Mouse (Mus musculus) erythroblast, embryonic 14.5 days (primary cell): ENCODE measurements around the gene Hand2. TPM values are rescaled to one million over a fixed set of nuclear protein-coding genes. Genes with fewer than 3 reads are reported as not detected.

Experiments
- H3K27me3 ChIP-seq: 2 replicates; pipeline ENCODE4 v1.6.1; 2012; ENCODE audit warnings: inconsistent platforms; ENCODE audit not compliant: control insufficient read depth
- H3K36me3 ChIP-seq: 2 replicates; pipeline ENCODE4 v1.6.1; 2012; ENCODE audit warnings: mild to moderate bottlenecking, inconsistent platforms; ENCODE audit not compliant: control insufficient read depth
- H3K4me1 ChIP-seq: 2 replicates; pipeline ENCODE4 v1.6.1; 2012; ENCODE audit warnings: inconsistent platforms; ENCODE audit not compliant: control insufficient read depth
- H3K4me3 ChIP-seq: replicated peaks from 2 replicates; pipeline ENCODE3; 2012; ENCODE audit warnings: moderate library complexity, mild to moderate bottlenecking, inconsistent platforms
- H3K9me3 ChIP-seq: 2 replicates; pipeline ENCODE4 v1.6.1; 2012; ENCODE audit warnings: low read length, inconsistent platforms, mixed read lengths; ENCODE audit not compliant: control insufficient read depth
- GATA1 ChIP-seq: IDR thresholded peaks from 2 replicates; pipeline ENCODE4 v1.6.1; 2012; ENCODE audit warnings: low read length, inconsistent platforms, mixed read lengths
- TAL1 ChIP-seq: IDR thresholded peaks from 3 replicates; pipeline ENCODE4 v1.6.1; 2012; ENCODE audit warnings: low read length, inconsistent platforms, mixed read lengths
- polyA plus RNA-seq: library from polyadenylated mRNA; stranded (reverse); fragments of >175 nt; gene quantifications from 2 replicates; pipeline ENCODE4 v1.2.3, GENCODE M21; 2012

The Hand2 gene
- polyA plus RNA-seq = 0.06 TPM in 1 of 2 replicates, not detected in the other

DNA sequence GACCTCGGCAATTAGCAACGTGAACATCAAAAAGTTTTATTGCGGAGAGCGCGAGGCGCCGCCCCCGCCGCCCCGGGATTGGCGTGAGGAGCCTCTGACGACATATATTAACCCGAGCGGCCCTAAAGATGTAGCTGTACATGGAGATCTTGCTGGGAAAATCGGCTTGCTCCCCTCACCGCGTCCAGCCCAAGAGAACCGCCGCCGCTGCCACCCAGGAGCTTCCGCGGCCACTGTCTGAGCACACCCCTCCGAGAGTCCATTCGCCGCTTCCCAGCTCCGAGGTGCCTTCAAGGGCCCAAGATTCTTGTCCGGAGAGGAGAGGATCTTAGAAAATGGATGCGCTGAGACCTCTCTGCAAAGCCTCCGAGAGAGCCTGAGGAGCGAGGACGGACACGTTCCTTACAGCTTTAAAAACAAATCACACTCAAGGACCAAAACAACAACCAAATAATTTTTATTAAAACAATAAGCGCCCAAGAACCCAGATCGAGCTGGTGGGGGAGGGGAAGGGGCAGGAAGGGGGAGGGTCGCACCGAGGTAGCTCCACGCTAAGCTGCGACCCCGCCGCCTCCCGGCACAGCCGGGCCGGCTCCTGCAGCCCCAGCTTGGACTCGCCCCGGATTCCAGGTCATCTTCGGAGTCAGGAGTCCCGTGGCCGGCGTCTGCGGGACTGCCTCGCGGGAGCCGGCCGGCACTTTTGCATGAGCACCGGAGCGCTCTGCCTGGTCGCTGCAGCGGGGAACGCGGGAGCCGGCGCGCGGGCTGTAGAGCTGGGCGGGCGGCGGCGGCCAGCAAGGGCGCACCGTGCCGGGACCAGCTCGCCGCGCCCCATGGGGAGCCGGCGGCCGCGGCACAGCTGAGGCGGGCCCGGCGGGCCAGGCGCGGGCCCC is at the start of gene Hand2:
TSS of gene Hand2 (plus strand) at position 133 of the 893 bp plus-strand sequence.
- TF ChIP-seq TAL1 = no peak
- no peak for TF ChIP-seq GATA1
- Histone ChIP-seq H3K4me1 (no peaks in the 10 kb centered on the region), H3K9me3 (no peaks in the 10 kb centered on the region; the same call in 1 of the 2 replicates), H3K4me3 (no peak within 1 kb of the TSS), H3K27me3 (peaks cover 99% of the 10 kb centered on the region), H3K36me3 (no peaks in the 10 kb centered on the region)

- H3K27me3 ChIP-seq = no peaks in the 10 kb centered on the region
- TF ChIP-seq GATA1 (no peak), TAL1 (no peak)
- H3K4me3 ChIP-seq = no peak overlapping the region
- no peaks in the 10 kb centered on the region for H3K36me3 ChIP-seq
- H3K4me1 ChIP-seq = no peaks in the 10 kb centered on the region
- no peaks in the 10 kb centered on the region for H3K9me3 ChIP-seq
Measured at GRCm38 (mm10) chr8:57273055-57273454, 47.7 kb upstream of the Hand2 start.

- TF ChIP-seq TAL1 = no peak
- TF ChIP-seq GATA1 = no peak
- no peaks in the 10 kb centered on the region for H3K27me3 ChIP-seq
- no peaks in the 10 kb centered on the region for H3K9me3 ChIP-seq
- H3K36me3 ChIP-seq = no peaks in the 10 kb centered on the region
- no peaks in the 10 kb centered on the region for H3K4me1 ChIP-seq
- H3K4me3 ChIP-seq = no peak overlapping the region
Measured at GRCm38 (mm10) chr8:57293441-57293840, 27.3 kb upstream of the Hand2 start.

GRCm38 (mm10) chr8:57303513-57303912 is 17.3 kb upstream of the Hand2 start:
- Histone ChIP-seq H3K9me3 (no peaks in the 10 kb centered on the region), H3K4me1 (no peaks in the 10 kb centered on the region), H3K36me3 (no peaks in the 10 kb centered on the region), H3K4me3 (no peak overlapping the region), H3K27me3 (no peaks in the 10 kb centered on the region)
- TF ChIP-seq GATA1 (no peak), TAL1 (no peak)

DNA sequence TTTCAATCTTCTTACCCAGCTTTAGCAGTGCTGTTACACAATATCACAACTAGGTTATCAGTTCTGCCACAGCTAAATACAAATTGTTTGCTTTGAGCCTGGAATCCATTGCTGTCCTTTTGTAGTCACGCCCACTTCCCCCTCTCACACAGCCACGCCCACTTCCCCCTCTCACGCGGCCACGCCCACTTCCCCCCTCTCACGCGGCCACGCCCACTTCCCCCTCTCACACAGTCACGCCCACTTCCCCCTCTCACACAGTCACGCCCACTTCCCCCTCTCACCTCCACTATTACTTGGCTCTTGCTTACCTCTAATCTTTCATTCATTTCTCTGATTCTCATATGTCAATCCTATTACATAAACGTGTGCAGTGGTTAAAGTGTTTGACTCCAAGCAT is 15.8 kb upstream of the Hand2 start:
- Histone ChIP-seq H3K4me3 (no peak overlapping the region), H3K9me3 (no peaks in the 10 kb centered on the region), H3K27me3 (no peaks in the 10 kb centered on the region; the same call in 1 of the 2 replicates), H3K4me1 (no peaks in the 10 kb centered on the region), H3K36me3 (no peaks in the 10 kb centered on the region)
- TF ChIP-seq GATA1 (no peak), TAL1 (no peak)

DNA sequence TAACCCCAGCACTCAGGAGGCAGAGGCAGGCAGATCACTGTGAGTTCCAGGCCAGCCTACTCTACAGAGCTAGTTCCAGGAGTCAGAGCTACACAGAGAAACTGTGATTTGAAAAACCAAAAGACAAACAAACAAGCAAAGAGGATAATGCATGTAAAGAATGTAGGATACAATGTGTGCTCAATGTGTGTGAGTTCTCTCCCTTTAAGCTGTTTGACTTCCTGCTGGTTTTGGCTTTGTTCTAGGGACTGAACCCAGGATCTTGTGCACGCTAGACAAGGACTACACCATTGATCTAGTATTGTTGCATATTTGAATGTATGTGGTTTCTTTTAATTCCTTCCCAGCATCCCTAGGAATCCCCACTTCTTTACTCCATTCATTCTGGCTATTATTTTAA is 14.3 kb upstream of the Hand2 start:
- no peaks in the 10 kb centered on the region for H3K4me1 ChIP-seq
- H3K9me3 ChIP-seq = no peaks in the 10 kb centered on the region
- no peak overlapping the region for H3K4me3 ChIP-seq
- TF ChIP-seq GATA1 (no peak), TAL1 (no peak)
- no peaks in the 10 kb centered on the region for H3K36me3 ChIP-seq
- H3K27me3 ChIP-seq = peaks cover 8% of the 10 kb centered on the region

DNA sequence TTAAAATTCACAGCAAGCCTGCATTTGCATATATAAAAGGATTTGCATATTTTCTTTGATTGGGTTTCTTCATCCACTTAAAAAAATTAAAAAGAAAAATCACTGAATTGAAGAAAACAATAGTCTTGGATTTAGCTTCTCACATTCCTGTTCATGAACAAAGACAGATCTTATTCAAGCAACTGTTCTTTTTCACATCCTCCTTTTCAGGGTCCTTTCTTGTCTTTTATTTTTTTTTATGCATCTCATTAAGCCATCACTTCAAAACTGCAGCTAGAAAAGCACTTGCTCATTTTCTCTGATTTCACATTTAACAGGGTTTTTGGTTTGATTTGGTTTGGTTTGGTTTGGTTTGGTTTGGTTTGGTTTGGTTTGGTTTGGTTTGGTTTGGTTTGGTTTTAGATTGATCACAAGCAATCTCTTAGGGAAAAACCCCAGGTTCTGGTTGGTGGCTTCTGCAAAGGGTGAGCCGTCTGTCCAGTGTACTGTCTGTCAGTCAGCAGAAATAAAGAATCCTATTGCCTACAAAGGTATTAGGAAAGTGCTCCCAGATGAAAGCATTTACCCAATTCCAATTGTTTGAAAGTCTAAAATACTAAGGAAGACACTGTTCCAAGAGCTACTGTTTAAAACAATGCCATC is 10.8 kb upstream of the Hand2 start:
- TF ChIP-seq GATA1 = no peak
- no peak for TF ChIP-seq TAL1
- Histone ChIP-seq H3K36me3 (no peaks in the 10 kb centered on the region), H3K4me1 (no peaks in the 10 kb centered on the region), H3K27me3 (peaks cover 42% of the 10 kb centered on the region), H3K4me3 (no peak overlapping the region), H3K9me3 (no peaks in the 10 kb centered on the region)

DNA sequence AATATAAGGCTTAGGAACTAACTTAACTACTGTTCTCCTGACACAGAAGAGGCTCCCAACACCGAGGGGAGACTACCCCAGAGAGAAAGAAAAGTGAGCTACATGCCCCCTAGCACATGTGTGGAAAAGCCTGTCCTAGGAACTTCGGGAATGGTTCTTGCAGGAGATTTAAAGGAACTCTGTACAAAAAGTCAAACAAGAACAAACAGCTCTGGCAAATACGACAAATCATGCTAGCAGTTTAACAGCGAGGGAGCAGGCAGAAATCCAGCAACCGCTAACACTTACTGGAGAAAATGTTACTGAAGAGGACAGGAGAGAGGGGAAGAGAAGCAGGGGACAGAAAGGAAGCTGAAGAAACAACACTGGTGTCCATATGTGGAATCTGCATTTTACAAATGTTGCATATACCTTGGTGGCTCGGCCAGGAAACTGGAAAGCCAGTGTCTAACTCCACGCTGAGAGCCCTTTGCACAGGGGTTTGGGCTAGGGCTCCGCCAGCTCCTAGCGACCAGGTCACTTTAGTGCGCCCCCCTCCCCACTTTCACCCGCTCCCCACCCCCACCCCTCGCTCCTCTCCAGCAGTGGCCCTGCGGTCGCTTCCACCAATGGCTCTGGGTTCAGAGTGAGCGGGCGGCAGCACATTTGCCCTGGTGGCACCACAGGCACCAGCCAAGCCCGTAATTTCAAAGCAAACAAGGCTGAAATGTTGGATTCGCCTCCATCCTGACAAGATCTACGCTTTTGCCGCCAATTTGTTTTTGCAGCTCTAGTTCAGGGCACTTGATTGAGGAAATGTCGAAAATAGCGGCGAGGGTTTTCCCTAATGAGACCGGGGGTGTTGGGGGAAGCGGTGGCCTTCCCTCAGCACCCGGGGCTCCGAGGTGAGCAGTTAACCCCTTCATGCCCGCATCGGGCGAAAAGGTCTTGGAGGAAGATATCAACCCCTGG is 8.5 kb upstream of the Hand2 start:
- no peaks in the 10 kb centered on the region for H3K9me3 ChIP-seq
- TF ChIP-seq GATA1 (no peak), TAL1 (no peak)
- H3K36me3 ChIP-seq = no peaks in the 10 kb centered on the region
- peaks cover 62% of the 10 kb centered on the region for H3K27me3 ChIP-seq
- no peaks in the 10 kb centered on the region for H3K4me1 ChIP-seq
- no peak overlapping the region for H3K4me3 ChIP-seq
